Mouse (Mus musculus): ENCODE data around the gene Uqcrq.
"Not testable (repeated sequence)": the region's sequence is repeated elsewhere in the genome, so short reads cannot be mapped to it uniquely, and the experiment has no call there.

DNA sequence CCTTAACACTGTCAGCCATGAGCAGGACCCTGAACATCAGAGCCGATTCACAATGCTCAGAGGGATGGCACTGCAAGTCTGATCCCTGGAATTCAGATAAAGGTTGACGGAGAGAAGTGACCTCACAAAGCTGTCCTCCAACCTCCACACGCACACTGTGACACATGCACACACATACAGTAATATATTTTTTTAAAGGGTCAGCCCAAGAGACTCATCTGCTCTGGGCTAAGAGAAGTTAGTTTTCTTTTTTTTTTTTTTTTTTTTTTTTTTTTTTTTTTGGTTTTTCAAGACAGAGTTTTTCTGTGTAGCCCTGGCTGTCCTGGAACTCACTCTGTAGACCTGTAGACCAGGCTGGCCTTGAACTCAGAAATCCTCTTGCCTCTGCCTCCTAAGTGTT, 3.7 kb downstream of the Uqcrq start:
- not testable (repeated sequence) for TF ChIP-seq POLR2A (IDR thresholded peaks at IDR 0.05; ENCODE audit: borderline replicate concordance, control insufficient read depth, low read depth, low read length); CTCF (IDR thresholded peaks at IDR 0.05; ENCODE audit: control insufficient read depth, insufficient read depth, low read length)
